Mouse (Mus musculus) intestine, embryonic 15.5 days (tissue): ENCODE measurements around the gene Tsc22d1. TPM values are rescaled to one million over a fixed set of nuclear protein-coding genes. Genes with fewer than 3 reads are reported as not detected.
A peak's percentile ranks its signal among the peaks of the same experiment; 100 is the strongest.

Experiments used
- ATAC-seq: fragments of 200-750 bp; cut with Nextera tagmentation; 2 replicates; pipeline ENCODE4 v1.8.0; 2017; ENCODE audit warnings: moderate TSS enrichment, moderate library complexity
- H3K27ac ChIP-seq: fragments of 300-500 bp; sonication (generic); 2 replicates; pipeline ENCODE4 v1.5.1; 2015; ENCODE audit warnings: mild to moderate bottlenecking, inconsistent platforms
- H3K27me3 ChIP-seq: fragments of 300-500 bp; sonication (generic); replicated peaks from 2 replicates; pipeline ENCODE4 v1.6.1; 2015; ENCODE audit warnings: inconsistent platforms
- H3K36me3 ChIP-seq: fragments of 300-500 bp; sonication (generic); 2 replicates; pipeline ENCODE4 v1.6.1; 2015; ENCODE audit warnings: inconsistent platforms
- H3K4me1 ChIP-seq: fragments of 300-500 bp; sonication (generic); replicated peaks from 2 replicates; pipeline ENCODE4 v1.6.1; 2015; ENCODE audit warnings: inconsistent platforms
- H3K4me2 ChIP-seq: fragments of 300-500 bp; sonication (generic); replicated peaks from 2 replicates; pipeline ENCODE4 v1.6.1; 2015; ENCODE audit warnings: mild to moderate bottlenecking, inconsistent platforms
- H3K4me3 ChIP-seq: fragments of 300-500 bp; sonication (generic); replicated peaks from 2 replicates; pipeline ENCODE4 v1.5.1; 2015; ENCODE audit warnings: inconsistent platforms
- H3K9ac ChIP-seq: fragments of 300-500 bp; sonication (generic); 2 replicates; pipeline ENCODE4 v1.6.1; 2015; ENCODE audit warnings: inconsistent platforms
- H3K9me3 ChIP-seq: fragments of 300-500 bp; sonication (generic); 2 replicates; pipeline ENCODE4 v1.6.1; 2016; ENCODE audit warnings: inconsistent platforms
- whole genome bisulfite sequencing: fragments of 180-500 bp; shearing (Covaris S2); methylation state at CpG from one replicate; pipeline ENCODE4 v1.1.7; 2015; 5-methylcytosine and 5-hydroxymethylcytosine counted together
- polyA plus RNA-seq: library from polyadenylated mRNA; unstranded; fragments of >200 nt; fragmentation: Nextera tagmentation; extraction: Ambion mirVana; gene quantifications from 2 replicates; pipeline ENCODE4 v1.2.1, GENCODE M21; 2015

Gene Tsc22d1
- polyA plus RNA-seq, 1 experiment from 2014 or later = 386 TPM

DNA sequence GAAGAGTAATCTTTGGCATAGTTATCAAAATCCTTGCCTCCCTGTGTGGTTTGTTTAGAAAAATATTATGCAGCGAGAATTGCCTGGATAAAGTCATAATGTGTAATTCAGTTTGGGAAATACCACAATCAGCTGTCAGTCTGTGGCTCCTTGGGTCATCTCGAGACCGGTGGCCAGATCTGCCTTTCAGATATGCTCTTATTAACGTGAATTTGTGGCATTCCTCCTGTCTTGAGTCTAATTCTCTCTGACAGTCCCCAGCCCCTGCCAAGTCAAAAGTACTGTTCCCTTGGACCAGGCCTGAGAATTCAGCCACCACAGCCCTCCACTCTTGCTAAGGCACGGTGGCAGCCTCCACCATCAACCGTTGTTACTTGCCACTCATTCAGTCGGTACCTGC lies 97.2 kb downstream of the Tsc22d1 start:
- Histone ChIP-seq H3K4me3 (no peak overlapping the region), H3K27me3 (no peaks in the 10 kb centered on the region), H3K27ac (no peak overlapping the region), H3K9ac (no peak overlapping the region), H3K4me2 (no peak overlapping the region), H3K4me1 (peaks cover 13% of the 10 kb centered on the region), H3K9me3 (no peaks in the 10 kb centered on the region), H3K36me3 (no peaks in the 10 kb centered on the region; the same call in 1 of the 2 replicates)
- WGBS = 77% methylated on average over 7 of the region's 7 CpGs
- ATAC-seq = no peak

DNA sequence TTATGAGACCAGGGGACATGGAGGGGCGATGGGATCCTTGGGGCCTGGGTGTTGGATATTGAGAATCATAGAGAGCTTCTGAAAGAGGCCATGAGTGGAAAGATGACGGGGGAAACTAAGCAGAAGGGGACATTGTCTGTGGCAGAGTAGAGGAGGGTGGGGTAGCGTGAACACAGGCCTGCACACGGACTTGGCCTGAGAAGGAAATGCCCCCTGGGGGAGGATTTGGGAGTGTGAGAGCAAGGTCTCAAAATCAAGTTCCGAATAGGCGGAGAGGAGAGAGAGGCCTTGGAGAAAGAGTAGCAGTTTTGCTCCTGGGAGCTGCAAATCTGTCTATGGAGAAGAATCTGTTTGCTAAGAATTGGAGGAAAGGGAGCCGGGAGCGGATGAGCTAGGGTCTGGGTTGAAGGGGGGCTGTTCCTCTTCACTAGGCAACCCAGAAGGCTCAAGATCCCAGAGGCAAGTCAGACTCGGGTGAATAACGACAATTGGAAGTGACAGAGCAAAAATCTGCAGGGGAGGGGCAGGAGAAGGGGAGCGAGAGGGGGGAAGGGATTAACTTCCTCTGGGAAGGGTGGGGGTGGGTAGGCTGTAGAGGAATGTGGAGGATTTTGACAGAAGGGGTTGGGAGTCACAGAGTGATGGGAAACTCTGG lies 98.8 kb downstream of the Tsc22d1 start:
- H3K4me3 ChIP-seq = no peak overlapping the region
- H3K27me3 ChIP-seq = no peaks in the 10 kb centered on the region
- H3K36me3 ChIP-seq = no peaks in the 10 kb centered on the region
- ATAC-seq = no peak
- H3K4me2 ChIP-seq = peak overlapping the region; percentile 17; the same call in 1 of the 2 replicates
- no peaks in the 10 kb centered on the region for H3K9me3 ChIP-seq
- H3K27ac ChIP-seq = peak overlapping the region; percentile 44
- 37% methylated on average over 11 of the region's 11 CpGs for WGBS
- no peak overlapping the region for H3K9ac ChIP-seq
- H3K4me1 ChIP-seq = peaks cover 9% of the 10 kb centered on the region

DNA sequence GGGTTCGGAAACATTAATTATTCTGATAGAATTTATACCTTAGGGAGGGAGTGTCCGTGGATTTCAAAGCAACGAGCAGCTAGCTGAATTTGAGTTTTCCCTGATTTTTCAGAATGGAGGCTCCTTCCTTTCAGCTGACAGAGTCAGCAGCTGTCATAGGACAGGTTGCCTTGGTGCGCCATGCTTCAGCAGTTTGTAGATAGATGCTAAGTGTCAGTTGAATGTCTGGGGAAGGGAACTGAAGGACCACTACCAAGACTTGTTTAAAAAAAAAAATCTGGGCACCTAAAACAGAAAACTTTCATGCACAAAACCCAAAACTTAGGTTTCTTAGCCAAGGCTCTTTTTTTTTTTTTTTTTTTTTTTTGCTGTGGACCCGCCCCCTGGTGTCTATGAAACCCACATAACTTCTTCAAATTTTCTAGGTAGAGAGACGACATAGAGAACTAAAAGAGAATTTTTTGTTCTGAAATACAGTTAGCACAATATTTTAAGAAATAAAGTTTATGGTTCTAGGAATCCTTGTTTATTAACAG lies 99.4 kb downstream of the Tsc22d1 start:
- Histone ChIP-seq H3K4me1 (peaks cover 9% of the 10 kb centered on the region), H3K9me3 (no peaks in the 10 kb centered on the region), H3K9ac (no peak overlapping the region), H3K4me2 (peak overlapping the region; percentile 17; the same call in 1 of the 2 replicates), H3K4me3 (no peak overlapping the region), H3K27me3 (no peaks in the 10 kb centered on the region), H3K27ac (peak overlapping the region; percentile 44; the same call in 1 of the 2 replicates), H3K36me3 (no peaks in the 10 kb centered on the region)
- 51% methylated on average over 6 of the region's 6 CpGs for WGBS
- ATAC-seq = no peak

DNA sequence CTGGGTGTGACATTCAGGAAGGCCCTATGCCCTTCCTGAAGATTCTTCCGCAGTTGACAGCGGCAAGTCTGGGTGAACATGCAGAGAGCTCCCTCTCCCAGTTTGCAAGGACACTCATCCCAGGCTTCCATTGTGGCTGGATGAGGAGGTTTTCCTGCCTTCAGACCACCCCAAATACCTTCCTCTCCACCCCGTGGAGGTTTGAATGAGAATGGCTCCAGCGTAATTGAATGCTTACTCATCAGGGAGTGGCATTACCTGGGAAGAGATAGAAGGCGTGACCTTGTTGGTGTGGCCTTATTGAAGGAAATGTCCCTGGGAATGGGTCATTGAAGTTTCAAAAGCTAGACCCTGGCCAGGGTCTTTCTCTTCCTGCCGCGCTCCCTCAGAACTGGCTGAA lies 100.9 kb downstream of the Tsc22d1 start:
- no peak for ATAC-seq
- Histone ChIP-seq H3K27ac (no peak overlapping the region), H3K27me3 (no peaks in the 10 kb centered on the region), H3K36me3 (no peaks in the 10 kb centered on the region), H3K4me3 (no peak overlapping the region), H3K9me3 (no peaks in the 10 kb centered on the region), H3K9ac (no peak overlapping the region), H3K4me1 (peaks cover 12% of the 10 kb centered on the region), H3K4me2 (no peak overlapping the region)
- 69% methylated on average over 7 of the region's 7 CpGs for WGBS

DNA sequence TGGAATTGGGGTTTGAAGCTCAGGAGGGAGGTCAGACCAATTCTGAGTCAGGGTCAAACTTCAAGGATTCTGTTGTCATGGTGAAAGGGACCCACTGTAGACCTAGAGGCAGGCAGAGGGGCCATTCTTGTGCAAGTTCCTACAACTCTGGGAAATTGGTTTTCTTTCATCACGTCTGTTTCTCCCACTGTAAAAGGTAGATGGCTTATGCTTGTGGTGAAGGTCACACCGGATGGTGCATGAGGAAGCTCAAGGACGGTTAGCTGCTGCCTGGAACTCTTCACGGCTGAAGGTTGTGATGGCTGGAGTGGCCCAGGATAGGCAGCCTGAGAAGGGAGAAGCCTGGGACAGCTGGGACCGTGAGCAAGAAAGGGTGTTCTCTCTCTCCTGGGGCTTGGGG lies 103.5 kb downstream of the Tsc22d1 start:
- H3K27ac ChIP-seq = no peak overlapping the region
- no peaks in the 10 kb centered on the region for H3K36me3 ChIP-seq
- H3K4me2 ChIP-seq = no peak overlapping the region
- ATAC-seq = no peak
- H3K9ac ChIP-seq = no peak overlapping the region
- H3K4me1 ChIP-seq = peaks cover 11% of the 10 kb centered on the region
- no peak overlapping the region for H3K4me3 ChIP-seq
- 77% methylated on average over 5 of the region's 5 CpGs for WGBS
- no peaks in the 10 kb centered on the region for H3K27me3 ChIP-seq
- H3K9me3 ChIP-seq = no peaks in the 10 kb centered on the region

DNA sequence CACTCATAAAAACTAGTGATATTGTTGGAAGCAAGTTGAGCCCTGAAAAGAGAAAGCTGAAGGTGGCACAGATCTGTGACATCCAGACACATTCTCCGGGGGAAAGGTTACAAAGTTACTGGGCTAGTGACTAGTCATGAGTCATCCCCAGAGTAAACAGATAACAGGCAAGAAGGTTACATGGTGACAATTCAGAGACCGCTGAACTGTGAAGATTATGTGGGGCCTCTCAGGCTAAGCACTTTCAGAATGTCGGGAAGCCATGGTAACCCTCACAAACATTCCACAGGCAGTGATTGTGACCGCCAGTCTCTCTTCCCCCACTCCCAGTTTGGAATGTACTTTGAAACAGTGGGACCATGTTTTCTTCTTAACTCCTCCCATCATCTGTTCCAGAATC lies 105.8 kb downstream of the Tsc22d1 start:
- peaks cover 3% of the 10 kb centered on the region for H3K4me1 ChIP-seq
- peak; percentile 92 for ATAC-seq
- H3K4me2 ChIP-seq = no peak overlapping the region
- no peak overlapping the region for H3K9ac ChIP-seq
- no peaks in the 10 kb centered on the region for H3K27me3 ChIP-seq
- H3K9me3 ChIP-seq = no peaks in the 10 kb centered on the region
- H3K4me3 ChIP-seq = no peak overlapping the region
- H3K27ac ChIP-seq = no peak overlapping the region
- WGBS = 20% methylated on average over 4 of the region's 4 CpGs
- no peaks in the 10 kb centered on the region for H3K36me3 ChIP-seq

DNA sequence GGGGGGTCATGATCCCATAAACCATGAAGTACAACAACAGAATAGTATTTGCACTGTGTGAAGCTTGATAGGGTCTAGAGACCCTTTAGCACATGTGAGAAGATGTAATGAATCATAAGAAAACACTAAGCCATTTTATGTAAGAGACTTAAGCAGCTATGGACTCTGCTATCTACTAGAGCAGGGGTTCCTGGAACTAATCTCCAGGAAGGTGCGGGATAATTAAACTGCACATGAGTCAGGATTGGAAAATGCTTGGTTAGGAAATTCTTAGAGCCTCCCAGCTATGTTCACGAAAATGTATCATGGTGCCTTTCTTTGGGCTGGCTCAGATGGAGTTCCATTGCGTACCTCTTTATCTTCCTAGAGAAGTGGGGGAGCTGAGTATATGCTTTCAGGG lies 106.5 kb downstream of the Tsc22d1 start:
- H3K4me2 ChIP-seq = no peak overlapping the region
- H3K4me1 ChIP-seq = peaks cover 3% of the 10 kb centered on the region; the same call in 1 of the 2 replicates
- no peak overlapping the region for H3K9ac ChIP-seq
- H3K27ac ChIP-seq = no peak overlapping the region
- no peaks in the 10 kb centered on the region for H3K36me3 ChIP-seq
- 88% methylated on average over 3 of the region's 3 CpGs for WGBS
- peak; percentile 18; the same call in 1 of the 2 replicates for ATAC-seq
- H3K4me3 ChIP-seq = no peak overlapping the region
- no peaks in the 10 kb centered on the region for H3K27me3 ChIP-seq
- H3K9me3 ChIP-seq = no peaks in the 10 kb centered on the region

DNA sequence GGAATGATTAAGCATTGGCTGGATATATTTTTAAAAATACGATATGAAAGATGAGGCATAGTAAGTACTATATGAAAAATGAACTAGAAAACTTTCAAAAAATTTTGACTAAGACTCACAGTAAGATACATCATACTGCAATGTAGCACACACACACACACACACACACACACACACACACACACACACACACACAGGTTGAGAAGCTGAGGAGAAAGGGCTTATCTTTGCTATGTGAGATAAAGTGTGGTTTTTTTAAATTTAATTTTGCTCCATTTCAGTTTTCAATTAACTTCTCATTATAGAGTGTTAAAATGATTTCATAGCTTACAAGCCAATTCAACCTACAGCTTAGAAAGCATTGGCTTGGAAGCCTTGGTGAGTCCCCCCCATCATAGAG lies 108.6 kb downstream of the Tsc22d1 start:
- H3K9ac ChIP-seq = no peak overlapping the region
- H3K27ac ChIP-seq = no peak overlapping the region
- no peak for ATAC-seq
- H3K4me3 ChIP-seq = no peak overlapping the region
- H3K4me2 ChIP-seq = no peak overlapping the region
- peaks cover 21% of the 10 kb centered on the region for H3K4me1 ChIP-seq
- H3K27me3 ChIP-seq = no peaks in the 10 kb centered on the region
- H3K9me3 ChIP-seq = no peaks in the 10 kb centered on the region
- no peaks in the 10 kb centered on the region for H3K36me3 ChIP-seq
- 83% methylated on average over 1 of the region's 1 CpGs for WGBS

DNA sequence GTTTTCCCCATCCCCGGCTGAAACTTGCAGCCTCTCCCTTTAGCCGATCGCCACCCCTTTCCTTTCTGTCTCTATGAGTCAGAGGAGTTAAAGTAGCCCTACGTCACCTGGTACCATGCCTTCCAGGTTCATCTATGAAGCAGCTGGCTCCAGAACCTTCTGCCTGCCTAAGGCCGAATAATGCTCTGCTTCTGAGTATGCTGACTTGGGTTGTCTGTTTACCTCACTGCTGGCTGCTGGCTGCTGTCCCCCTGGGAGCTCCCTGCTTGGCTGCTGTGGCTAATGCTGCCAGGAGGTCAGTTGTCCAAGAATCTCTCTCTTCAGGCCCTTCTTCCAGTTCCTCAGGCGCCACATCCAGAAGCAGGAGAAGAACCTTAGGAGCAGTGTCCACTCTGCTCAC lies 111.7 kb downstream of the Tsc22d1 start:
- Histone ChIP-seq H3K36me3 (no peaks in the 10 kb centered on the region), H3K4me3 (no peak overlapping the region), H3K9me3 (no peaks in the 10 kb centered on the region), H3K9ac (no peak overlapping the region), H3K4me2 (no peak overlapping the region), H3K4me1 (peaks cover 24% of the 10 kb centered on the region), H3K27me3 (no peaks in the 10 kb centered on the region), H3K27ac (no peak overlapping the region)
- no peak for ATAC-seq
- 62% methylated on average over 6 of the region's 6 CpGs for WGBS

DNA sequence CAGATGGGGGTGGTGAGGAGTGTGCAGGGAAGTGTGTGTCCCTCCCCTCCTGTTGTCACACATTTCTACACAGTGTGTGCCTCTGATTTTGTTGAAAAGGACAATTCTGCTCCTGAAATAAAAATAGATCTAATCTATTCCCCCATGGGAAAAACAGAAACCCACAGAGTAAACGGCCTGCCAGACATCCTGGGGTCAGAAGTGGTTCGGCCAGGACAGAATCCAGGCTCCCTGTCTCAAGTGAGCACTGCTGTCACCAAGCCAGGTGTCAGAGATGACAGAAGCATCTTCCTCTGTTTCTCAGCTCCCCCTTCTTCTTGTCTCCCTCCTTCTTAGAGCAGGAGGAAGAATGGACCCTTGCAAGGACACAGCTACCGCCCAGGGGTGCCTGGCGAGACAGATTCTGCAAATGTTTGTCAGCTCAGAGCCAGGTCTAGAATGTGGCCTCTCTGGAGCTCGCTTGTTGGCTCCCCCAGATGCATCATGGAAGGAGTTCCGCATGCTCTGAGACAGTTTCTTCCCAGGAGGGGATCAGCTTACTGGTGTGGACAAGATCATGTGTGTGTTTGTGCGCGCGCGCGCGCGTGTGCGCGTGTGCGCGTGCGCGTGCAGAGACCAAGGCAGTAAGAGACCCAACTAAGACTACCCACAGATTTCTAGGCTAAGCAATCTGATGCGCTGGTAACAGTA lies 112.4 kb downstream of the Tsc22d1 start:
- ATAC-seq = no peak
- WGBS = 81% methylated on average over 20 of the region's 20 CpGs
- no peak overlapping the region for H3K4me3 ChIP-seq
- H3K27me3 ChIP-seq = no peaks in the 10 kb centered on the region
- no peaks in the 10 kb centered on the region for H3K36me3 ChIP-seq
- H3K9me3 ChIP-seq = no peaks in the 10 kb centered on the region
- H3K4me2 ChIP-seq = no peak overlapping the region
- peaks cover 24% of the 10 kb centered on the region for H3K4me1 ChIP-seq
- peak overlapping the region; percentile 24; the same call in 1 of the 2 replicates for H3K27ac ChIP-seq
- no peak overlapping the region for H3K9ac ChIP-seq

DNA sequence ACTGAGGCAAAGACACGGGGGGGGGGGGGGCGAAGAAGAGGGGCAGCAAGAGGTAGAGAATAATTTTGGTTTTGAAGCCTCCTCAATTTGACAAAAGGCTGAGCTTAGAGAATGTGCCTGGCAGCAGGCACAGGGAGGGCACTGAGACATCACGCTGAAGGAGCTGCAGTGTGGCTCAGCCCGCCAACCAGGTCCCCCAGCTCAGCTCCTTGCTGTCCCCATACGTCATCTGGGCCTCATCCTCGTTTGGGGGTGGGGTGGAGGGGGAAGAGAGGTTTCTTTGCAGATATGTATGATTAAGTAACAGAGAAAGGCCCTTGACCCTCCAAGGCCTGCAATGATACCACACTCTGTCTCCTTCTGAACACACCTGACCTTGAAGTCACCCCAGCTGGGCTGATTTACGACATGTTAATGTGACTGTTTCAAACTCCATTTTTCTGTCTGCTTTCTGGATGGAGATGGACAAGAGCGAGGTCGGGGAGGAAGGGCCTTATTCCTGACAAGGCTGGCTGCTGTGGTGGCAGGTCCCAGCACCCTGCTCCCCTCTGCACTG lies 113.1 kb downstream of the Tsc22d1 start:
- ATAC-seq = peak; percentile 51
- no peak overlapping the region for H3K4me2 ChIP-seq
- H3K4me3 ChIP-seq = no peak overlapping the region
- H3K9ac ChIP-seq = no peak overlapping the region
- H3K27me3 ChIP-seq = no peaks in the 10 kb centered on the region
- peaks cover 28% of the 10 kb centered on the region for H3K4me1 ChIP-seq
- no peaks in the 10 kb centered on the region for H3K36me3 ChIP-seq
- peak overlapping the region; percentile 24; the same call in 1 of the 2 replicates for H3K27ac ChIP-seq
- 25% methylated on average over 9 of the region's 9 CpGs for WGBS
- H3K9me3 ChIP-seq = no peaks in the 10 kb centered on the region

DNA sequence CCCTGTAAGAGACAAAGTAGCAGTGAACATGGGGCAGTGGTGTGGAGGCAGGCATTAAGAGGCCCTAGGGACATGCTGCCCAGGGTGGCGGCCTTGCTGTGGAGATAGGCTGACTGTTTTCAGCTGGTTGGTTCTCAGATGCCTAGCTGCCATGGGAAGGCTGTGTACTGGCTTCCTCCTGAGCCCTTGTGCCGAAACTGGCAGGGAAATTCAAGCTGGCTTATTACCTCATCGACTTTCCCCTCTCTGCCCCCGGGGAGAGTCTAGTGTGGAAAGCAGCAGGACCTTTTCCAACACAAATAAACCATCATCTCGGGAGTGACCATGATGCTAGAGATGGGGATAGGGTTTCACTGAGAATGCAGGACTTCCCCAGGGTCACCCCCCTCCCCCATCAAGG lies 113.9 kb downstream of the Tsc22d1 start:
- Histone ChIP-seq H3K4me1 (peaks cover 36% of the 10 kb centered on the region), H3K27me3 (no peaks in the 10 kb centered on the region), H3K4me3 (no peak overlapping the region), H3K27ac (no peak overlapping the region), H3K36me3 (no peaks in the 10 kb centered on the region), H3K9me3 (no peaks in the 10 kb centered on the region), H3K9ac (no peak overlapping the region), H3K4me2 (no peak overlapping the region)
- WGBS = 33% methylated on average over 5 of the region's 5 CpGs
- ATAC-seq = no peak; the same call in 1 of the 2 replicates
